Mouse (Mus musculus) neural tube, embryonic 14.5 days (tissue): ENCODE data around the gene A730049H05Rik. TPM values are rescaled to one million over a fixed set of nuclear protein-coding genes. Genes with fewer than 3 reads are reported as not detected.

ENCODE experiments used
- ATAC-seq: fragments of 200-750 bp; cut with Nextera tagmentation; 2 replicates; pipeline ENCODE4 v1.8.0; 2017; ENCODE audit warnings: low read depth, mild to moderate bottlenecking, moderate TSS enrichment, moderate library complexity
- H3K27ac ChIP-seq: fragments of 300-500 bp; sonication (generic); 2 replicates; pipeline ENCODE4 v1.5.1; 2014; ENCODE audit warnings: low read depth, mild to moderate bottlenecking, control low read depth, low read length, moderate library complexity, mixed read lengths
- H3K27me3 ChIP-seq: fragments of 300-500 bp; sonication (generic); 2 replicates; pipeline ENCODE4 v1.6.1; 2014; ENCODE audit warnings: low read length; ENCODE audit not compliant: control insufficient read depth, insufficient read depth
- H3K36me3 ChIP-seq: fragments of 300-500 bp; sonication (generic); 2 replicates; pipeline ENCODE4 v1.6.1; 2014; ENCODE audit warnings: low read length, mixed read lengths; ENCODE audit not compliant: control insufficient read depth, insufficient read depth
- H3K4me1 ChIP-seq: fragments of 300-500 bp; sonication (generic); 2 replicates; pipeline ENCODE4 v1.6.1; 2014; ENCODE audit warnings: low read length; ENCODE audit not compliant: control insufficient read depth, insufficient read depth
- H3K4me2 ChIP-seq: fragments of 300-500 bp; sonication (generic); 2 replicates; pipeline ENCODE4 v1.6.1; 2014; ENCODE audit warnings: mild to moderate bottlenecking, low read depth, low read length, control low read depth
- H3K4me3 ChIP-seq: fragments of 300-500 bp; sonication (generic); 2 replicates; pipeline ENCODE4 v1.5.1; 2014; ENCODE audit warnings: low read depth, low read length, control low read depth, mixed read lengths
- H3K9ac ChIP-seq: fragments of 300-500 bp; sonication (generic); replicated peaks from 2 replicates; pipeline ENCODE4 v1.6.1; 2014; ENCODE audit warnings: low read depth, mild to moderate bottlenecking, control low read depth, low read length, mixed read lengths
- H3K9me3 ChIP-seq: fragments of 300-500 bp; sonication (generic); 2 replicates; pipeline ENCODE4 v1.6.1; 2016; ENCODE audit warnings: low read length; ENCODE audit not compliant: control insufficient read depth
- WGBS: fragments of 180-500 bp; shearing (Covaris S2); extraction: QIAGEN DNeasy Blood & Tissue Kit; methylation state at CpG from one replicate; pipeline ENCODE4 v1.1.7; 2014; 5-methylcytosine and 5-hydroxymethylcytosine counted together
- polyA plus RNA-seq: library from polyadenylated mRNA; unstranded; fragments of >200 nt; fragmentation: Nextera tagmentation; extraction: Ambion mirVana; gene quantifications from 2 replicates; pipeline ENCODE4 v1.2.1, GENCODE M21; 2014

Gene A730049H05Rik
- polyA plus RNA-seq, 1 experiment from 2014 or later = 0.76 TPM

- Histone ChIP-seq H3K4me1 (no peaks in the 10 kb centered on the region; the same call in 1 of the 2 replicates), H3K4me3 (no peak overlapping the region), H3K36me3 (no peaks in the 10 kb centered on the region), H3K9me3 (no peaks in the 10 kb centered on the region), H3K4me2 (no peak overlapping the region), H3K9ac (no peak overlapping the region), H3K27ac (no peak overlapping the region), H3K27me3 (no peaks in the 10 kb centered on the region)
- 15% methylated on average over 5 of the region's 5 CpGs for WGBS
- ATAC-seq = no peak
These were observed 5.3 kb downstream of the A730049H05Rik start for GRCm38 (mm10) chr6:92821606-92822005.

GRCm38 (mm10) chr6:92822006-92822405 is 5.7 kb downstream of the A730049H05Rik start:
- H3K4me3 ChIP-seq = no peak overlapping the region
- 31% methylated on average over 6 of the region's 6 CpGs for WGBS
- no peak for ATAC-seq
- no peaks in the 10 kb centered on the region for H3K36me3 ChIP-seq
- H3K9ac ChIP-seq = no peak overlapping the region
- H3K4me2 ChIP-seq = no peak overlapping the region
- H3K27me3 ChIP-seq = no peaks in the 10 kb centered on the region
- H3K4me1 ChIP-seq = no peaks in the 10 kb centered on the region
- no peaks in the 10 kb centered on the region for H3K9me3 ChIP-seq
- no peak overlapping the region for H3K27ac ChIP-seq

- no peaks in the 10 kb centered on the region for H3K36me3 ChIP-seq
- no peaks in the 10 kb centered on the region for H3K4me1 ChIP-seq
- no peak overlapping the region for H3K4me3 ChIP-seq
- WGBS = 71% methylated on average over 7 of the region's 7 CpGs
- H3K27me3 ChIP-seq = no peaks in the 10 kb centered on the region
- H3K9ac ChIP-seq = no peak overlapping the region
- no peak overlapping the region for H3K4me2 ChIP-seq
- no peaks in the 10 kb centered on the region for H3K9me3 ChIP-seq
- no peak for ATAC-seq
- H3K27ac ChIP-seq = no peak overlapping the region
These were observed 7.7 kb downstream of the A730049H05Rik start for GRCm38 (mm10) chr6:92823991-92824390.

- H3K9ac ChIP-seq = no peak overlapping the region
- no peaks in the 10 kb centered on the region for H3K36me3 ChIP-seq
- H3K4me3 ChIP-seq = no peak overlapping the region
- no peaks in the 10 kb centered on the region for H3K9me3 ChIP-seq
- 84% methylated on average over 5 of the region's 5 CpGs for WGBS
- no peak overlapping the region for H3K4me2 ChIP-seq
- H3K4me1 ChIP-seq = no peaks in the 10 kb centered on the region
- no peak overlapping the region for H3K27ac ChIP-seq
- H3K27me3 ChIP-seq = no peaks in the 10 kb centered on the region
- ATAC-seq = no peak
These were observed 10.3 kb downstream of the A730049H05Rik start for GRCm38 (mm10) chr6:92826561-92826960.

DNA sequence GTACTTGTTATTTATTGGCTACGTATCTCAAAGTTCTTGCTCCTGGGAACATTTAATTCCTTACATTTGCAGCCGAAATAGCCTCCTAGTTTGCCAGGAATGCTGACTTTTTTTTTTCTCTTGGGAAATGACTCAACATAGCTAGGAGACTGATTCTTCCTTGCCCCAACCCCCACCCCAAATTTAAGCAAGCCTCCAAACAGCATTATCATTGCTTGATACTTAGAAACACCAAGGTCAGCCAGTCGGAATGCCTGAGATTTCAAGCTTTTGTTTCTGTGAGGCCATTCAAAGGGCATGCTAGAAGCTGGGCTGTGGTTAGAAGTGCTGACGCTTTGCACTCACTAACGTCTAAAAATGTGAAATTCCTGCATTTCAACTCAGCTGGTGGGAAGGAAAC is 11.1 kb downstream of the A730049H05Rik start:
- Histone ChIP-seq H3K27me3 (no peaks in the 10 kb centered on the region), H3K27ac (no peak overlapping the region), H3K9ac (no peak overlapping the region), H3K4me2 (no peak overlapping the region), H3K36me3 (no peaks in the 10 kb centered on the region), H3K4me1 (no peaks in the 10 kb centered on the region), H3K9me3 (no peaks in the 10 kb centered on the region), H3K4me3 (no peak overlapping the region)
- 52% methylated on average over 5 of the region's 5 CpGs for WGBS
- no peak for ATAC-seq

- Histone ChIP-seq H3K27ac (no peak overlapping the region), H3K4me2 (no peak overlapping the region), H3K4me1 (no peaks in the 10 kb centered on the region), H3K4me3 (no peak overlapping the region), H3K27me3 (no peaks in the 10 kb centered on the region), H3K9me3 (no peaks in the 10 kb centered on the region), H3K36me3 (no peaks in the 10 kb centered on the region), H3K9ac (no peak overlapping the region)
- ATAC-seq = no peak
- 93% methylated on average over 2 of the region's 2 CpGs for WGBS
These were observed 12.9 kb downstream of the A730049H05Rik start for GRCm38 (mm10) chr6:92829148-92829547.

GRCm38 (mm10) chr6:92831106-92831505 is 14.8 kb downstream of the A730049H05Rik start:
- H3K9ac ChIP-seq = no peak overlapping the region
- no peak overlapping the region for H3K4me2 ChIP-seq
- no peaks in the 10 kb centered on the region for H3K36me3 ChIP-seq
- no peaks in the 10 kb centered on the region for H3K27me3 ChIP-seq
- H3K27ac ChIP-seq = no peak overlapping the region
- no peaks in the 10 kb centered on the region for H3K4me1 ChIP-seq
- WGBS = 88% methylated on average over 2 of the region's 2 CpGs
- no peak for ATAC-seq
- H3K4me3 ChIP-seq = no peak overlapping the region
- no peaks in the 10 kb centered on the region for H3K9me3 ChIP-seq

- H3K4me2 ChIP-seq = no peak overlapping the region
- H3K9me3 ChIP-seq = no peaks in the 10 kb centered on the region
- 10% methylated on average over 2 of the region's 2 CpGs for WGBS
- no peak overlapping the region for H3K9ac ChIP-seq
- ATAC-seq = no peak
- no peaks in the 10 kb centered on the region for H3K4me1 ChIP-seq
- no peak overlapping the region for H3K4me3 ChIP-seq
- no peaks in the 10 kb centered on the region for H3K27me3 ChIP-seq
- H3K36me3 ChIP-seq = no peaks in the 10 kb centered on the region
- H3K27ac ChIP-seq = no peak overlapping the region
These were observed 25.7 kb downstream of the A730049H05Rik start for GRCm38 (mm10) chr6:92842000-92842399.

- Histone ChIP-seq H3K4me1 (no peaks in the 10 kb centered on the region), H3K27ac (no peak overlapping the region), H3K27me3 (no peaks in the 10 kb centered on the region), H3K4me2 (no peak overlapping the region), H3K9ac (no peak overlapping the region), H3K9me3 (no peaks in the 10 kb centered on the region), H3K36me3 (no peaks in the 10 kb centered on the region), H3K4me3 (no peak overlapping the region)
- ATAC-seq = no peak
- 83% methylated on average over 2 of the region's 2 CpGs for WGBS
These were observed 27.2 kb downstream of the A730049H05Rik start for GRCm38 (mm10) chr6:92843474-92843873.

- no peak overlapping the region for H3K4me3 ChIP-seq
- H3K4me1 ChIP-seq = no peaks in the 10 kb centered on the region
- H3K36me3 ChIP-seq = no peaks in the 10 kb centered on the region
- no peak overlapping the region for H3K27ac ChIP-seq
- no peak for ATAC-seq
- H3K9ac ChIP-seq = no peak overlapping the region
- H3K4me2 ChIP-seq = no peak overlapping the region
- WGBS = 88% methylated on average over 8 of the region's 8 CpGs
- no peaks in the 10 kb centered on the region for H3K27me3 ChIP-seq
- no peaks in the 10 kb centered on the region for H3K9me3 ChIP-seq
These were observed 29.6 kb downstream of the A730049H05Rik start for GRCm38 (mm10) chr6:92845898-92846297.
